Mouse (Mus musculus) midbrain, embryonic 16.5 days (tissue): ENCODE measurements around the gene Sh2d6. TPM values are rescaled to one million over a fixed set of nuclear protein-coding genes. Genes with fewer than 3 reads are reported as not detected.

ENCODE experiments used
- ATAC-seq: fragments of 200-750 bp; cut with Nextera tagmentation; 2 replicates; pipeline ENCODE4 v1.8.0; 2017; ENCODE audit warnings: moderate TSS enrichment
- H3K27ac ChIP-seq: fragments of 300-500 bp; sonication (generic); 2 replicates; pipeline ENCODE4 v1.5.1; 2014; ENCODE audit warnings: mild to moderate bottlenecking, low read length, mixed read lengths
- H3K27me3 ChIP-seq: fragments of 300-500 bp; sonication (generic); 2 replicates; pipeline ENCODE4 v1.6.1; 2014; ENCODE audit warnings: low read depth, low read length, mixed read lengths; ENCODE audit not compliant: control insufficient read depth, insufficient read depth
- H3K36me3 ChIP-seq: fragments of 300-500 bp; sonication (generic); 2 replicates; pipeline ENCODE4 v1.6.1; 2014; ENCODE audit warnings: mild to moderate bottlenecking, low read length, moderate library complexity, mixed read lengths; ENCODE audit not compliant: control insufficient read depth, insufficient read depth
- H3K4me1 ChIP-seq: fragments of 300-500 bp; sonication (generic); 2 replicates; pipeline ENCODE4 v1.6.1; 2014; ENCODE audit warnings: mild to moderate bottlenecking, low read length, mixed read lengths; ENCODE audit not compliant: control insufficient read depth, insufficient read depth
- H3K4me2 ChIP-seq: fragments of 300-500 bp; sonication (generic); 2 replicates; pipeline ENCODE4 v1.6.1; 2014; ENCODE audit warnings: mild to moderate bottlenecking, low read length, mixed read lengths
- H3K4me3 ChIP-seq: fragments of 300-500 bp; sonication (generic); 2 replicates; pipeline ENCODE4 v1.5.1; 2014; ENCODE audit warnings: low read depth, mild to moderate bottlenecking, low read length, moderate library complexity, mixed read lengths
- H3K9ac ChIP-seq: fragments of 300-500 bp; sonication (generic); 2 replicates; pipeline ENCODE4 v1.6.1; 2014; ENCODE audit warnings: low read depth, low read length, mixed read lengths
- H3K9me3 ChIP-seq: fragments of 300-500 bp; sonication (generic); replicated peaks from 2 replicates; pipeline ENCODE4 v1.6.1; 2014; ENCODE audit warnings: mild to moderate bottlenecking, low read length, mixed read lengths; ENCODE audit not compliant: control insufficient read depth, poor library complexity, severe bottlenecking
- WGBS: fragments of 180-500 bp; shearing (Covaris S2); extraction: QIAGEN DNeasy Blood & Tissue Kit; methylation state at CpG from one replicate; pipeline ENCODE4 v1.1.7; 2014; 5-methylcytosine and 5-hydroxymethylcytosine counted together
- polyA plus RNA-seq: library from polyadenylated mRNA; unstranded; fragments of >200 nt; fragmentation: Nextera tagmentation; extraction: Ambion mirVana; gene quantifications from 2 replicates; pipeline ENCODE4 v1.2.1, GENCODE M21; 2015

Sh2d6 gene
- polyA plus RNA-seq, 1 experiment from 2014 or later, result 0.84 TPM

- no peak for ATAC-seq
- no peaks in the 10 kb centered on the region for H3K36me3 ChIP-seq
- H3K9me3 ChIP-seq, result no peaks in the 10 kb centered on the region
- WGBS, result 79% methylated on average over 5 of the region's 5 CpGs
- H3K4me3 ChIP-seq, result no peak overlapping the region
- H3K4me1 ChIP-seq, result no peaks in the 10 kb centered on the region
- H3K9ac ChIP-seq, result no peak overlapping the region
- no peak overlapping the region for H3K4me2 ChIP-seq
- H3K27ac ChIP-seq, result no peak overlapping the region
- no peaks in the 10 kb centered on the region for H3K27me3 ChIP-seq
Observed at GRCm38 (mm10) chr6:72498950-72499349, 22.6 kb downstream of the Sh2d6 start.

GRCm38 (mm10) chr6:72492892-72493291 lies 28.6 kb downstream of the Sh2d6 start:
- no peaks in the 10 kb centered on the region for H3K36me3 ChIP-seq
- 85% methylated on average over 6 of the region's 6 CpGs for WGBS
- no peaks in the 10 kb centered on the region for H3K27me3 ChIP-seq
- no peaks in the 10 kb centered on the region for H3K9me3 ChIP-seq
- H3K27ac ChIP-seq, result no peak overlapping the region
- no peak overlapping the region for H3K9ac ChIP-seq
- no peak overlapping the region for H3K4me2 ChIP-seq
- no peak overlapping the region for H3K4me3 ChIP-seq
- no peaks in the 10 kb centered on the region for H3K4me1 ChIP-seq
- ATAC-seq, result no peak

- no peak for ATAC-seq
- 82% methylated on average over 3 of the region's 3 CpGs for whole genome bisulfite sequencing
- Histone ChIP-seq H3K9ac (no peak overlapping the region), H3K27me3 (no peaks in the 10 kb centered on the region), H3K4me2 (no peak overlapping the region), H3K9me3 (no peaks in the 10 kb centered on the region), H3K4me1 (no peaks in the 10 kb centered on the region), H3K27ac (no peak overlapping the region), H3K36me3 (no peaks in the 10 kb centered on the region), H3K4me3 (no peak overlapping the region)
Observed at GRCm38 (mm10) chr6:72491151-72491550, 30.4 kb downstream of the Sh2d6 start.

GRCm38 (mm10) chr6:72489534-72489933 lies 32.0 kb downstream of the Sh2d6 start:
- H3K9ac ChIP-seq, result no peak overlapping the region
- no peaks in the 10 kb centered on the region for H3K36me3 ChIP-seq
- H3K4me3 ChIP-seq, result no peak overlapping the region
- H3K27ac ChIP-seq, result no peak overlapping the region
- H3K4me1 ChIP-seq, result no peaks in the 10 kb centered on the region
- H3K4me2 ChIP-seq, result no peak overlapping the region
- H3K9me3 ChIP-seq, result no peaks in the 10 kb centered on the region
- ATAC-seq, result no peak
- H3K27me3 ChIP-seq, result no peaks in the 10 kb centered on the region

- Histone ChIP-seq H3K4me2 (no peak overlapping the region), H3K27me3 (no peaks in the 10 kb centered on the region), H3K9me3 (no peaks in the 10 kb centered on the region), H3K4me1 (no peaks in the 10 kb centered on the region), H3K9ac (no peak overlapping the region), H3K27ac (no peak overlapping the region), H3K36me3 (no peaks in the 10 kb centered on the region), H3K4me3 (no peak overlapping the region)
- ATAC-seq, result no peak
- WGBS, result 65% methylated on average over 3 of the region's 3 CpGs
Observed at GRCm38 (mm10) chr6:72488850-72489249, 32.7 kb downstream of the Sh2d6 start.

- H3K27ac ChIP-seq, result no peak overlapping the region
- H3K9ac ChIP-seq, result no peak overlapping the region
- H3K27me3 ChIP-seq, result no peaks in the 10 kb centered on the region
- 74% methylated on average over 3 of the region's 3 CpGs for WGBS
- H3K36me3 ChIP-seq, result no peaks in the 10 kb centered on the region
- no peak overlapping the region for H3K4me2 ChIP-seq
- no peaks in the 10 kb centered on the region for H3K9me3 ChIP-seq
- no peaks in the 10 kb centered on the region for H3K4me1 ChIP-seq
- no peak for ATAC-seq
- H3K4me3 ChIP-seq, result no peak overlapping the region
Observed at GRCm38 (mm10) chr6:72487282-72487681, 34.2 kb downstream of the Sh2d6 start.

GRCm38 (mm10) chr6:72486307-72486706 lies 35.2 kb downstream of the Sh2d6 start:
- Histone ChIP-seq H3K27ac (no peak overlapping the region), H3K4me2 (no peak overlapping the region), H3K36me3 (no peaks in the 10 kb centered on the region), H3K27me3 (no peaks in the 10 kb centered on the region), H3K9ac (no peak overlapping the region), H3K9me3 (no peaks in the 10 kb centered on the region), H3K4me1 (no peaks in the 10 kb centered on the region), H3K4me3 (no peak overlapping the region)
- WGBS, result 94% methylated on average over 6 of the region's 6 CpGs
- no peak for ATAC-seq

- Histone ChIP-seq H3K36me3 (no peaks in the 10 kb centered on the region), H3K4me3 (no peak overlapping the region), H3K4me1 (no peaks in the 10 kb centered on the region), H3K27me3 (no peaks in the 10 kb centered on the region), H3K9me3 (no peaks in the 10 kb centered on the region), H3K4me2 (no peak overlapping the region), H3K27ac (no peak overlapping the region), H3K9ac (no peak overlapping the region)
- 76% methylated on average over 4 of the region's 4 CpGs for WGBS
- ATAC-seq, result no peak
Observed at GRCm38 (mm10) chr6:72484887-72485286, 36.6 kb downstream of the Sh2d6 start.

- 85% methylated on average over 2 of the region's 2 CpGs for WGBS
Observed at GRCm38 (mm10) chr6:72482156-72482555, 39.4 kb downstream of the Sh2d6 start.

GRCm38 (mm10) chr6:72480422-72480702 lies 41.1 kb downstream of the Sh2d6 start:
- Histone ChIP-seq H3K9ac (no peak overlapping the region), H3K4me2 (no peak overlapping the region), H3K4me1 (no peaks in the 10 kb centered on the region), H3K27me3 (no peaks in the 10 kb centered on the region), H3K4me3 (no peak overlapping the region), H3K36me3 (no peaks in the 10 kb centered on the region), H3K27ac (no peak overlapping the region), H3K9me3 (no peaks in the 10 kb centered on the region)
- WGBS, result 93% methylated on average over 2 of the region's 2 CpGs
- no peak for ATAC-seq

More at GRCm38 (mm10) chr6:72482156-72482555, 39.4 kb downstream of the Sh2d6 start:
- Histone ChIP-seq H3K4me2 (no peak overlapping the region), H3K4me1 (no peaks in the 10 kb centered on the region), H3K9ac (no peak overlapping the region), H3K27me3 (no peaks in the 10 kb centered on the region), H3K27ac (no peak overlapping the region), H3K4me3 (no peak overlapping the region), H3K9me3 (no peaks in the 10 kb centered on the region), H3K36me3 (no peaks in the 10 kb centered on the region)
- no peak for ATAC-seq
